Mouse (Mus musculus) right cerebral cortex, postnatal 25 days (tissue): ENCODE data around the gene Camk2n2.

Experiments
- DNase-seq: peaks from one replicate; pipeline ENCODE4 v3.0.0; 2022

Gene Camk2n2

GRCm38 (mm10) chr16:20610501-20611356, 10.4 kb downstream of the Camk2n2 start:
- peak; percentile 81 for DNase-seq

GRCm38 (mm10) chr16:20604705-20605104, 16.4 kb downstream of the Camk2n2 start:
- no peak for DNase-seq

GRCm38 (mm10) chr16:20600511-20600910, 20.6 kb downstream of the Camk2n2 start:
- DNase-seq: no peak

GRCm38 (mm10) chr16:20596687-20597441, 24.2 kb downstream of the Camk2n2 start:
- DNase-seq: no peak

- no peak for DNase-seq
These were observed 25.4 kb downstream of the Camk2n2 start for GRCm38 (mm10) chr16:20595737-20596136.

GRCm38 (mm10) chr16:20595060-20595673, 25.9 kb downstream of the Camk2n2 start:
- DNase-seq: no peak

GRCm38 (mm10) chr16:20591076-20591705, 29.9 kb downstream of the Camk2n2 start:
- no peak for DNase-seq

- no peak for DNase-seq
These were observed 30.4 kb downstream of the Camk2n2 start for GRCm38 (mm10) chr16:20590680-20591038.

- peak; percentile 71 for DNase-seq
These were observed 31.0 kb downstream of the Camk2n2 start for GRCm38 (mm10) chr16:20589939-20590679.

GRCm38 (mm10) chr16:20589366-20589938, 31.6 kb downstream of the Camk2n2 start, which contains the start of gene Vwa5b2:
Vwa5b2 (plus strand) TSS chr16:20589471.
- peak; percentile 56 for DNase-seq
